12 mouse cellular contexts compared by ENCODE assay signal in genomic region chr14:25510987-25511386, GRCm38 (mm10). TPM values are rescaled to one million over a fixed set of nuclear protein-coding genes. Genes with fewer than 3 reads are reported as not detected.
DNase-seq lines count a peak whose midpoint lies in the region; ATAC-seq lines count a peak whose summit lies in the region.
"Had no signal": no experiment of that assay in that cellular context is flagged by ENCODE, and none has a peak within 500 bp of the region (broad histone marks: within the 10 kb centered on the region; RNA-seq: fewer than 3 reads in every experiment).

No protein-coding gene starts in this region.

- no peak overlapping the region for H3K4me2 ChIP-seq in heart, embryonic 12.5 days
- no peak overlapping the region for H3K4me2 ChIP-seq in heart, embryonic 14.5 days (ENCODE audit: low read length)
- no peak overlapping the region for H3K4me2 ChIP-seq in limb, embryonic 13.5 days (replicated peaks)

- no peak overlapping the region for H3K4me3 ChIP-seq in heart, embryonic 12.5 days
- no peak overlapping the region for H3K4me3 ChIP-seq in heart, embryonic 14.5 days (ENCODE audit: control insufficient read depth in 1 of 2, insufficient read depth in 1 of 2, low read depth in 1 of 2, low read length in 2 of 2)
- no peak overlapping the region for H3K4me3 ChIP-seq in limb, embryonic 13.5 days
- H3K4me3 ChIP-seq: erythroblast, embryonic 14.5 days; left cerebral cortex, adult 2 months had no signal

- no peaks in the 10 kb centered on the region for H3K27me3 ChIP-seq in heart, embryonic 12.5 days (replicated peaks)
- H3K27me3 ChIP-seq in heart, embryonic 14.5 days (ENCODE audit: control insufficient read depth, insufficient read depth, low read length) = no peaks in the 10 kb centered on the region
- no peaks in the 10 kb centered on the region for H3K27me3 ChIP-seq in limb, embryonic 13.5 days

- DNase-seq in heart, postnatal 4 days = no peak
- no peak for DNase-seq in left cerebral cortex, adult 9 months (ENCODE audit: low spot score in 2 of 2)
- DNase-seq in gastrocnemius, adult 18-20 months (ENCODE audit: low spot score) = no peak
- no peak for DNase-seq in layer of hippocampus, adult 18-20 months (ENCODE audit: low spot score in 2 of 2)
- DNase-seq: spleen, adult 18-20 months had no signal

- peaks cover 17% of the 10 kb centered on the region for H3K36me3 ChIP-seq in heart, embryonic 12.5 days
- H3K36me3 ChIP-seq in heart, embryonic 14.5 days (ENCODE audit: control insufficient read depth, insufficient read depth, low read length) = peaks cover 20% of the 10 kb centered on the region
- H3K36me3 ChIP-seq in limb, embryonic 13.5 days = peaks cover 72% of the 10 kb centered on the region

- 50% methylated on average over 7 of the region's 7 CpGs for WGBS in heart, embryonic 12.5 days
- 36% methylated on average over 7 of the region's 7 CpGs for WGBS in heart, embryonic 14.5 days
- WGBS in limb, embryonic 13.5 days = 47% methylated on average over 7 of the region's 7 CpGs

- 0 out of 2 replicates have a peak overlapping the region, but pooled peaks have one; percentile 52 for H3K9ac ChIP-seq in heart, embryonic 12.5 days
- H3K9ac ChIP-seq in heart, embryonic 14.5 days (ENCODE audit: low read length) = peak overlapping the region; percentile 54
- peak overlapping the region; percentile 40; the same call in 1 of the 2 replicates for H3K9ac ChIP-seq in limb, embryonic 13.5 days

- H3K27ac ChIP-seq in heart, embryonic 12.5 days (ENCODE audit: poor library complexity, severe bottlenecking) = peak overlapping the region; percentile 66
- H3K27ac ChIP-seq in heart, embryonic 14.5 days (replicated peaks in 1 of 2; ENCODE audit: control insufficient read depth in 1 of 2, insufficient read depth in 1 of 2, low read depth in 2 of 2, low read length in 2 of 2) = peak overlapping the region in 1 of 2 experiments; percentile 86; a peak in 2 of 4 replicates
- peak overlapping the region; percentile 39; the same call in 1 of the 2 replicates for H3K27ac ChIP-seq in limb, embryonic 13.5 days
- H3K27ac ChIP-seq: left cerebral cortex, adult 2 months had no signal

- no peak for ATAC-seq in heart, embryonic 12.5 days (ENCODE audit: insufficient number of reproducible peaks, low FRiP score)
- ATAC-seq in common myeloid progenitor, adult 5-6 weeks (replicated peaks; ENCODE audit: low read depth, poor library complexity, severe bottlenecking) = 0 out of 2 replicates have a peak, but pooled peaks have one; percentile 19
- ATAC-seq in heart, embryonic 14.5 days (ENCODE audit: insufficient number of reproducible peaks, insufficient read depth, low FRiP score, low read depth) = no peak
- ATAC-seq in limb, embryonic 13.5 days (ENCODE audit: low FRiP score, low read depth) = no peak
- ATAC-seq: inflammation-experienced regulatory T-cells, adult 6 months had no signal

- H3K9me3 ChIP-seq in heart, embryonic 12.5 days (replicated peaks) = no peaks in the 10 kb centered on the region
- H3K9me3 ChIP-seq in heart, embryonic 14.5 days (ENCODE audit: control insufficient read depth, low read length) = no peaks in the 10 kb centered on the region
- H3K9me3 ChIP-seq in limb, embryonic 13.5 days = no peaks in the 10 kb centered on the region

- peaks cover 98% of the 10 kb centered on the region for H3K4me1 ChIP-seq in heart, embryonic 12.5 days (replicated peaks)
- H3K4me1 ChIP-seq in heart, embryonic 14.5 days (ENCODE audit: control insufficient read depth in 2 of 2, insufficient read depth in 2 of 2, low read length in 2 of 2) = peaks cover 77 to 95% of the 10 kb centered on the region in 2 experiments
- peaks cover 74% of the 10 kb centered on the region for H3K4me1 ChIP-seq in limb, embryonic 13.5 days

RNA-seq across cellular contexts. Expression of gene Zmiz1, which starts 52.0 kb away (rescaled TPM):
- polyA plus RNA-seq in heart, embryonic 12.5 days (2016; fragmentation: Nextera tagmentation; extraction: Ambion mirVana) = 34.2 and 41.4 TPM in 2 replicates
- 10 to 100 TPM; 67.0 to 78.5 TPM for total RNA-seq in heart, postnatal 4 days (2021)
- total RNA-seq in common myeloid progenitor, adult 5-6 weeks (2017) = 15.7 and 23.1 TPM in 2 replicates
- 27.7 and 31.3 TPM in 2 replicates for polyA plus RNA-seq in heart, embryonic 14.5 days (2014; fragmentation: Nextera tagmentation; extraction: Ambion mirVana)
- 66.7 and 68.6 TPM in 2 replicates for polyA plus RNA-seq in limb, embryonic 13.5 days (2015; fragmentation: Nextera tagmentation; extraction: Ambion mirVana)
- total RNA-seq in gastrocnemius, adult 18-20 months (2021) = 10 to 100 TPM; 26.6 to 28.6 TPM
- total RNA-seq in layer of hippocampus, adult 18-20 months (2021) = 10 to 100 TPM; 86.3 to 88.2 TPM
